Mouse (Mus musculus) liver, embryonic 16.5 days (tissue): Measurements from ENCODE around the gene Nme3. TPM values are rescaled to one million over a fixed set of nuclear protein-coding genes. Genes with fewer than 3 reads are reported as not detected.

Experiments used
- ATAC-seq: fragments of 200-750 bp; cut with Nextera tagmentation; 2 replicates; pipeline ENCODE4 v1.8.0; 2017; ENCODE audit warnings: low read depth, mild to moderate bottlenecking, moderate number of reproducible peaks, moderate library complexity
- H3K27ac ChIP-seq: fragments of 300-500 bp; sonication (generic); 2 replicates; pipeline ENCODE4 v1.5.1; 2014; ENCODE audit warnings: mild to moderate bottlenecking, low read length
- H3K27me3 ChIP-seq: fragments of 300-500 bp; sonication (generic); 2 replicates; pipeline ENCODE4 v1.6.1; 2014; ENCODE audit warnings: low read depth, low read length, mixed read lengths; ENCODE audit not compliant: control insufficient read depth, insufficient read depth
- H3K36me3 ChIP-seq: fragments of 300-500 bp; sonication (generic); 2 replicates; pipeline ENCODE4 v1.6.1; 2014; ENCODE audit warnings: mild to moderate bottlenecking; ENCODE audit not compliant: control insufficient read depth, insufficient read depth
- H3K4me1 ChIP-seq: fragments of 300-500 bp; sonication (generic); 2 replicates; pipeline ENCODE4 v1.6.1; 2014; ENCODE audit warnings: low read depth, low read length, mixed read lengths; ENCODE audit not compliant: control insufficient read depth
- H3K4me2 ChIP-seq: fragments of 300-500 bp; sonication (generic); 2 replicates; pipeline ENCODE4 v1.6.1; 2014; ENCODE audit warnings: low read depth, low read length, mixed read lengths
- H3K4me3 ChIP-seq: fragments of 300-500 bp; sonication (generic); 2 replicates; pipeline ENCODE4 v1.5.1; 2014; ENCODE audit warnings: low read depth, mild to moderate bottlenecking, low read length
- H3K9ac ChIP-seq: fragments of 300-500 bp; sonication (generic); 2 replicates; pipeline ENCODE4 v1.6.1; 2014; ENCODE audit warnings: low read depth, low read length
- H3K9me3 ChIP-seq: fragments of 300-500 bp; sonication (generic); replicated peaks from 2 replicates; pipeline ENCODE4 v1.6.1; 2016; ENCODE audit warnings: low read length; ENCODE audit not compliant: control insufficient read depth
- WGBS: fragments of 180-500 bp; shearing (Covaris S2); extraction: QIAGEN DNeasy Blood & Tissue Kit; methylation state at CpG from one replicate; pipeline ENCODE4 v1.1.7; 2014; ENCODE audit not compliant: insufficient replicate concordance; 5-methylcytosine and 5-hydroxymethylcytosine counted together
- polyA plus RNA-seq: library from polyadenylated mRNA; unstranded; fragments of >200 nt; fragmentation: Nextera tagmentation; extraction: Ambion mirVana; gene quantifications from 2 replicates; pipeline ENCODE4 v1.2.1, GENCODE M21; 2015

Gene Nme3
- polyA plus RNA-seq: 46.7 and 54.0 TPM in 2 replicates

GRCm38 (mm10) chr17:24896241-24896992 is at the start of gene Nme3:
Gene Nme3, plus strand, starts transcription at chr17:24896500.
- H3K4me2 ChIP-seq: peak within 1 kb of the TSS; percentile 96
- H3K36me3 ChIP-seq: peaks cover 50% of the 10 kb centered on the region
- no peaks in the 10 kb centered on the region for H3K9me3 ChIP-seq
- H3K4me3 ChIP-seq: peak within 1 kb of the TSS; percentile 96
- 1% methylated on average over 49 of the region's 50 CpGs for WGBS
- H3K27ac ChIP-seq: peak within 1 kb of the TSS; percentile 87
- H3K9ac ChIP-seq: peak within 1 kb of the TSS; percentile 93
- H3K4me1 ChIP-seq: peaks cover 39% of the 10 kb centered on the region
- H3K27me3 ChIP-seq: no peaks in the 10 kb centered on the region
- ATAC-seq: peak; percentile 82

DNA sequence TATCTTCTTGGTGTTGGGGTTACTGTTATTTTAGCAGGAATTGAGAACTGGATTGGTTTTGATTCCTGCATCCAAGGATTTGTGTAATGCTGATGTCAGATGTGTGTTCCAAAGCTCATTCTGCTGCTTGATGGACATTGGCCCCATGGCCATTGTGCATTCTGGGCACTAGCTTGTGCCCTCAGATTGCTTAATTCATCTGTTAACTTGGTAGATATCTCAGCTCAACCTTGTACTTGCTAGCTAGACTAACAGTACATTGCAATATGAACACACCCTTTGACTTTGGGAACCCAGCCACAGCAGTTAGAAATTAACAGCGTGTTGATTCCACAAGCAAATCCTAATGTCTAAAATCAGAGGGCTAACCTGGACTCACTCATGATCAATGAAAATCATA is 48.9 kb upstream of the Nme3 start:
- Histone ChIP-seq H3K9me3 (no peaks in the 10 kb centered on the region), H3K27ac (peak overlapping the region; percentile 73), H3K27me3 (no peaks in the 10 kb centered on the region), H3K36me3 (no peaks in the 10 kb centered on the region; the same call in 1 of the 2 replicates), H3K9ac (peak overlapping the region; percentile 49), H3K4me1 (peaks cover 15% of the 10 kb centered on the region), H3K4me2 (peak overlapping the region; percentile 72), H3K4me3 (peak overlapping the region; percentile 47)
- 77% methylated on average over 1 of the region's 1 CpGs for WGBS
- ATAC-seq: no peak

DNA sequence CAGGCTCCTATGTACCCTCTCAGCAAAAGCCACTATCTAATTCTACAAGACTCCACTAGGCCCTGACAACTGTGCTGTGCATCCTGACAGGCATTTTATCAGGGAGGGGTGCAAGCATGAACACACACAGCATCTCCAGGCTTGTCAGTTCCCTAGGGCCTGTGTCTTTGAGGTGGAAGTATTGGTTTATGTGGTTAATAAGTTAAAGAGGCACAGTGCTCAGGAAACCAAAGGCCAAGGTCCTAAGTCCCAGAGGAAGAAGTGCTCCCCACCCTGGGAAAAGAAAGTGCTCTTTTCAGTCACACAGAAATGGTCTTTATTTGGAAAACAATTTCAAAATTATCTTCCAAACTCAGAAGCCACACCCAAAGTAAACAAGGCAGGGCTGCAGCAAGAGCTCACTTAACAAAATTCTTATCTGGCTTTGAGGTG is 47.7 kb upstream of the Nme3 start:
- H3K4me2 ChIP-seq: peak overlapping the region; percentile 72
- peaks cover 15% of the 10 kb centered on the region for H3K4me1 ChIP-seq
- peaks cover 12% of the 10 kb centered on the region for H3K36me3 ChIP-seq
- ATAC-seq: peak; percentile 38
- H3K27me3 ChIP-seq: no peaks in the 10 kb centered on the region
- peak overlapping the region; percentile 68 for H3K9ac ChIP-seq
- peak overlapping the region; percentile 98 for H3K27ac ChIP-seq
- peak overlapping the region; percentile 98 for H3K4me3 ChIP-seq
- no peaks in the 10 kb centered on the region for H3K9me3 ChIP-seq

- peaks cover 15% of the 10 kb centered on the region for H3K4me1 ChIP-seq
- H3K4me3 ChIP-seq: peak overlapping the region; percentile 98
- H3K9ac ChIP-seq: peak overlapping the region; percentile 93
- no peaks in the 10 kb centered on the region for H3K27me3 ChIP-seq
- H3K27ac ChIP-seq: peak overlapping the region; percentile 99
- H3K36me3 ChIP-seq: peaks cover 19% of the 10 kb centered on the region
- no peaks in the 10 kb centered on the region for H3K9me3 ChIP-seq
- WGBS: under 1% methylated on average over 21 of the region's 21 CpGs
- H3K4me2 ChIP-seq: peak overlapping the region; percentile 72
- peak; percentile 22 for ATAC-seq
Observed at GRCm38 (mm10) chr17:24849733-24850064, 46.6 kb upstream of the Nme3 start.

GRCm38 (mm10) chr17:24850065-24850772 is 46.1 kb upstream of the Nme3 start, which contains the start of gene Fahd1:
Gene Fahd1, minus strand, starts transcription at chr17:24850364.
- ATAC-seq: peak; percentile 89
- no peaks in the 10 kb centered on the region for H3K9me3 ChIP-seq
- peaks cover 15% of the 10 kb centered on the region for H3K4me1 ChIP-seq
- H3K4me3 ChIP-seq: peak within 1 kb of the TSS; percentile 98
- peak within 1 kb of the TSS; percentile 99 for H3K27ac ChIP-seq
- H3K9ac ChIP-seq: peak within 1 kb of the TSS; percentile 93
- H3K27me3 ChIP-seq: no peaks in the 10 kb centered on the region
- H3K36me3 ChIP-seq: peaks cover 20% of the 10 kb centered on the region
- peak within 1 kb of the TSS; percentile 87 for H3K4me2 ChIP-seq
- WGBS: under 1% methylated on average over 58 of the region's 58 CpGs

GRCm38 (mm10) chr17:24850773-24851127 is 45.5 kb upstream of the Nme3 start:
- Histone ChIP-seq H3K27me3 (no peaks in the 10 kb centered on the region), H3K27ac (peak overlapping the region; percentile 99), H3K9ac (peak overlapping the region; percentile 93), H3K4me3 (peak overlapping the region; percentile 98), H3K36me3 (peaks cover 25% of the 10 kb centered on the region), H3K4me1 (peaks cover 15% of the 10 kb centered on the region), H3K4me2 (peak overlapping the region; percentile 87), H3K9me3 (no peaks in the 10 kb centered on the region)
- WGBS: under 1% methylated on average over 20 of the region's 20 CpGs
- no peak for ATAC-seq

- H3K4me1 ChIP-seq: peaks cover 20% of the 10 kb centered on the region
- no peaks in the 10 kb centered on the region for H3K9me3 ChIP-seq
- no peaks in the 10 kb centered on the region for H3K27me3 ChIP-seq
- H3K4me2 ChIP-seq: peak overlapping the region; percentile 87
- peak overlapping the region; percentile 99; the same call in 1 of the 2 replicates for H3K27ac ChIP-seq
- H3K9ac ChIP-seq: peak overlapping the region; percentile 93
- no peak for ATAC-seq
- peak overlapping the region; percentile 98 for H3K4me3 ChIP-seq
- peaks cover 25% of the 10 kb centered on the region for H3K36me3 ChIP-seq
- WGBS: 77% methylated on average over 10 of the region's 10 CpGs
Observed at GRCm38 (mm10) chr17:24851381-24852125, 44.7 kb upstream of the Nme3 start.

GRCm38 (mm10) chr17:24855838-24856464 is 40.3 kb upstream of the Nme3 start:
- H3K27ac ChIP-seq: peak overlapping the region; percentile 40

More at GRCm38 (mm10) chr17:24855838-24856464, 40.3 kb upstream of the Nme3 start:
- no peak for ATAC-seq
- WGBS: 83% methylated on average over 3 of the region's 3 CpGs
- Histone ChIP-seq H3K27me3 (no peaks in the 10 kb centered on the region), H3K4me1 (peaks cover 50% of the 10 kb centered on the region), H3K4me2 (no peak overlapping the region), H3K9me3 (no peaks in the 10 kb centered on the region), H3K9ac (no peak overlapping the region), H3K36me3 (peaks cover 27% of the 10 kb centered on the region), H3K4me3 (no peak overlapping the region)
